Mouse (Mus musculus) liver, adult 2 months (tissue): ENCODE results near the gene Hmcn2.

Experiments
- CTCF ChIP-seq: fragments of 200-500 bp; IDR thresholded peaks from 2 replicates; pipeline ENCODE4 v1.5.1; 2011; ENCODE audit warnings: low read depth, low read length, control low read depth
- POLR2A ChIP-seq: fragments of 200-500 bp; IDR thresholded peaks from 2 replicates; pipeline ENCODE4 v1.6.1; 2011; ENCODE audit warnings: low read length, control low read depth; ENCODE audit not compliant: insufficient read depth; ENCODE audit errors: extremely low read depth

GRCm38 (mm10) chr2:31269847-31270246 lies 44.4 kb upstream of the Hmcn2 start:
- TF ChIP-seq CTCF (no peak), POLR2A (no peak)
